Mouse (Mus musculus) granulocyte monocyte progenitor cell, adult 5-6 weeks (primary cell): ENCODE data around the gene Lrguk. TPM values are rescaled to one million over a fixed set of nuclear protein-coding genes. Genes with fewer than 3 reads are reported as not detected.

Source experiments
- ATAC-seq: replicated peaks from 2 replicates; pipeline ENCODE4 v1.8.0; 2016; ENCODE audit warnings: mild to moderate bottlenecking, moderate TSS enrichment, inconsistent platforms; ENCODE audit not compliant: poor library complexity, severe bottlenecking
- total RNA-seq, 2 experiments: library from RNA; stranded (forward) in 1 of 2; stranded (reverse) in 1 of 2; fragments of 200-712, 200-1000 nt in 1 of 2; fragments of >200 nt in 1 of 2; fragmentation: Nextera tagmentation in 1 of 2; gene quantifications; 2 replicates each; pipeline ENCODE4 v1.2.3; 2014 to 2017

Lrguk gene
- total RNA-seq, 2 experiments from 2014 or later = not detected

DNA sequence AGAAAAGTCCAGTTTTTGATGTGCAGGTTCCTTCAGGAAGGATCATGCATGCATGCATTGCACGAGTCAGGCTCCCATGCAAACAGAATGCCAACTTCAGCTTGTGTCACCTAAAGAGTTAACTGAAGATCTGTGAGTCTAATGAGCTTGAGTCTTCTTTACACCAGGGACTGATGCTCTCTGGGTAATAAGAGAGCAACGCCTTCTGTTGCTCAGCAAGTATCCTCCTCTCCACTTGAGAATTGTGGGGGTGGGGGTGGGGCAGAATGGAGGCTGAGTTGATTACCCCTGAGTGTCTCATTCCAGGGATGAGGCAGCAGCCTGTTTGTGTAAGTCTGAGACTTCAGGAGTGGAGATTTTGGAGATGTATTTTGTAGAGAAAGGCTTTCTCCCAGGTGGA, 20.2 kb downstream of the Lrguk start:
- ATAC-seq = no peak

DNA sequence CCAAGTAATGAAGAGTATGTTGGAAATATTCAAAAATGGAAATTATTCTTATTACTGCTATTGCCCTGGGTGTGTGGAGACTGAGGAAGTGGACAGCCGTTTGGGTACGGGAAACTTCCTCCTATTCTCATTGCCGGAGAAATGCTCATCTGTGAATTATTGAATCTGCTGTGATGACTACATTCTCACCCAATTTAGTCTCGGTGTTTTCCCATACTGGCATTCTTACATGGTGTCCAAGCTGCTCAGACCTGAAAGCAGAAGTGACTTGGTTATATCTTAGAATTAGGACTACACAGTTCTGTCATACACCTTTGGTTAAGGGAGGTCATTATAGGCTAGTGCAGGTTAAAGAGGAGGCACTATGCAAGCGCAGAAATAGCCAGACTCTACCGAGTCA, 30.5 kb downstream of the Lrguk start:
- ATAC-seq = no peak

DNA sequence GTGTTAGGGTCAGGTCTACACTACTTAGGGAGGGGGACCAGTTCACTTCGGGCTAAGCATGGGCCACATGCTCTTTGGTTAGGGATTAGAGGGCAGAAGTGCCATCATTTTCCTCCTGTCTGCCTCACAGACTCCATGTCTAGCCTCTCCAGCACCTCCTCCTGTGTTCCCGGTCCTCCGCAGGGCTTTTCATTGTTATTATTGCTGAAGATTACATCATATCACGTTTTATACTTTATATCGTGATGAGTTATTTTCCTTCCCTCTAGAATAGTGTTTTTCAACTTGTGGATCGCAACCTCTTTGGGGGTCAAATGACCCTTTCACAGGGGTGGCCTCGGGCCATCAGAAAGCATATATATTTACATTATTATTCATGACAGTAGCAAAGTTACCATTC, 37.5 kb downstream of the Lrguk start:
- no peak for ATAC-seq

DNA sequence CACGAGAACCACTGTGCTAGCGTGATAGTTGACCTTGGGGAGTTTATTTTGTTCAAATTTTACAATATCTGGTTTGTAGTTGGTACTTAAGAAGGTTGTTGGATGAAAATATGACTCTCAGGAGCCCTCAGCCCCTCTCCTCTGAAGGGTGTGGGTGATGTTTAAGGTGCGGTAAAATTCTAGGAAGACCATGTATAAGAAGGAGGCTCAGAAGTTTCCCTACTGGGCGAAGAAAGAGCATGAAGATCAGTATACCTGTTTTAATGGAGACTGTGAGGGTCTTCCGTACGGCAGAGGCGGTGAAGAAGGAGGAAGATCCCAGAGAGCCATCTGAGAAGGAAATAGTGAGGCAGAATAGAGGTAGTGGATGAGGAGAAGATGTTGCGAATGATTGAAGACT, 38.0 kb downstream of the Lrguk start:
- no peak for ATAC-seq

DNA sequence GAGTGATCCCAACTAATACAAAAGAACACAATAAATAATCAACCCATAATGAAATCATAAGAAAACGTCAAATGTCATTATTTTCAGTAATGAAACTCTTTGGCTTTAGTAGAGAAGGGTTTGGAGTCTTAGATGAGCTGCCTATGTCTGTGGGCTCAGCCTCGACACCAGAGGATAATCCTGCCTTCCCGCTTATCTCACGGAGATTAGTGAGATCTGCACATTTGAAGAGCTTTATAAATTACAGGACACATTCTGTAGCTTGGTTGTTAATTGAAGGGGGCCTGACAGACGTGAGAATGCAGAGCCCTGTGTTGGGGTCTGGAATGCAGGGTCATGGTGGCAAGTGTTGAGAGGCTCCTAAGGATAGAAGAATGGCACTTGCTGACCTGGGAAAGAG, 42.7 kb downstream of the Lrguk start:
- ATAC-seq = no peak

DNA sequence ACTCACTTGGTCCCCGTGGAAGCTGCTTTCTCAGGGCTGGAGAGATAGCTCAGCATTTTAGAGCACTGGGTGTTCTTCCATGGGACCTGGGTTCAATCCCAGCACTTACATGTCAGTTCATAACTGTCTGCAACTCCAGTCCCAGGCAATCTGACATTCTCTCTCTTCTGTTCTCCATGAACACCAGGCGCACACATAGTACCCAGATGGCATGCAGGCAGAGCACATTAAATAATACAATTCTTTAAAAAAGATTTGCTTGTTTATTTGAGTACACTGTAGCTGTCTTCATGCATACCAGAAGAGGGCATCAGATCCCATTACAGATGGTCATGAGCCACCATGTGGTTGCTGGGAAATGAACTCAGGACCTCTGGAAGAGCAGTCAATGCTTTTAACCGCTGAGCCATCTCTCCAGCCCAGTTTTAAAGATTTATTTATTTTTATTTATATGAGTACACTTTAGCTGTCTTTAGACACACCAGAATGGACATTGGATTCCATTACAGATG, 44.7 kb downstream of the Lrguk start:
- ATAC-seq = no peak

DNA sequence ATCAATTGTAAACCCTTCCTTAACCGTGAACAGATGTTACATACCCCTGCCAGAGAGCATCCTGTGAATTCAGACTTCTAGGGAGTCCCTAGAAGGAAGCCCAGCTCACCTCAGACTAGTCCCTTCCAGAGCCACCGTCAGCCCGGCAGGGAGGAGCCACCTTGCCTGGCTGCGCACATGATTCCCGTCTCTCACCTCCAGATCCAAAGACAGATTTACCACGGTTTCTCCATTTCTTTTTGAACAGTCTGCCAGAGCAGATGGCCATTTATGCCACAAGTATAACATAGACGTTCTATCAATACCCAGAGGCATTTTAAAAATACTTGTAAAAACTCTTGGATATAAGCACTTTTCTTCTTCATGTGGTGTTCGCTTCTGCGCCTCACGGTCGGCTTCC, 46.3 kb downstream of the Lrguk start:
- ATAC-seq = no peak

DNA sequence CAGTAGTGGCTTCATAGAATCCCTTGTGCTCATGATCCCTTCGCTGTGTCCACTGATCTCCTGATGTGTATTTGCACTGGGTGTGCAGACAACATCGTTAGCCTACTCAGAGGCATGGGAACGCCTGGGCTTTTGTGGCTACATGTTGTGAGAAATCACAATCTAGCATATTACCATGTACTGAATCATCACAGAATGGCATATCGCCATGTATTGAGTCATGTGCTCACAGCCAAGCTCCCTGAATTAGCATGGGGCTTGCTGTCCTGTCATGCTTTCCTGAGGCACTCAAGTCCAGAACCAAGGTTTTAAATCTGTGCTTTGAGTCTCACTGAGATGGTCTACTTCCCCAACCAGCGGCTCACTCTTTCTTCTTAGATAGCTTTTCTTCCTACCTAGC, 54.2 kb downstream of the Lrguk start:
- no peak for ATAC-seq

DNA sequence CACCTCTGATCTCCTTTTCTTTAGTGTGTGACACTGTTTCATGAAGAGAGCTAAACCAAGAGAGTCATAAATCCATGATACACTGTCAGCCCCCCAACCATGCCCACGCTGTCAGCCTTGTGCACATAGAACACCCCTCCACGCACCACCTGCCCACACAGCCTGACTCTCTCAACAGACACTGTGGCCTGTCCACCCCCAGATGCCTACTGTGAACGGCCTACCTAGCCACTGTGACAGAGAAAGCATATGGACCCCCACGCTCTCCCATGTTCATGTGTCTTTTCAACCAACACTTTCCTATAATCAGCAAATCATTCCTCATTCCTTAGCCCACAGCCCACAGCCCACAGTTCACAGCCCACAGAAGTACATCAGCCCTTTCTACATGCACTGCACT, 58.5 kb downstream of the Lrguk start:
- no peak for ATAC-seq

DNA sequence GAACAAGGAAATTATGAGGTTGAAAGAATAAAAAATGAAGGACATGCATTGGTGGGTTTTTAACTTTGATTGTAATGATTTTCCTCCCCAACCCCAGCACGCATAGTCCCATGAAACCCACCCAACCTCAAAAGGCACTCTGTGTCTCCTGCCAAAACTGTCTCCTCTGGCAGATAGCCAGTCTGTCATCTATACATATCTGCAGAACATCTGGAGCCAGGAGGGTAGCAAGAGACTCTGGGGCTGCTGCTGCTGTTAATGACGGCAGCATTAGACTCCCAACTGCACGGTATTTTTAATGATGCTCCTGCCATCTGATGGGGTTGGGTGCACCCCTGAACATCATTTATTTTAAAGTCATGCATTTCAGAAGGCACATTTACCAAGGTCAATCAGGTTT, 59.7 kb downstream of the Lrguk start:
- ATAC-seq = no peak

DNA sequence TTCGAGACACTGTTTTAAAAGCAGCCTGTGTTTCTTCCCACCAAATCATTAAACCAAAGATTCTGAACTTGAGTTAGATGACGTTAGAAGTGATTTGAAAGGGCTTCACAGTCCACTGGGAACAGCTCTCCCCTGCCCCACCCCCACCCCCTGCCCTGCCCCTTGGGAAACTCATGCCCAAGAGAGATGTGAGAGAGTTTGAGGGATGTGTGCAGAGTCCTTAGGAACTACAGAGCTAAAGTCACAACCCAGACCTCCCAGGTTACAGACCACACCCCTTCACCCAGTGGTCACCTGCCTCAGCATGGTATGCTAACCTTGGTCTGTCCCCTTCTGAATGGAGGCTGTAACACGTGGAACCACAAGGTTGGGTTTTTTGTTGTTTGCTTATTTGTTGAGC, 62.3 kb downstream of the Lrguk start:
- ATAC-seq = no peak

DNA sequence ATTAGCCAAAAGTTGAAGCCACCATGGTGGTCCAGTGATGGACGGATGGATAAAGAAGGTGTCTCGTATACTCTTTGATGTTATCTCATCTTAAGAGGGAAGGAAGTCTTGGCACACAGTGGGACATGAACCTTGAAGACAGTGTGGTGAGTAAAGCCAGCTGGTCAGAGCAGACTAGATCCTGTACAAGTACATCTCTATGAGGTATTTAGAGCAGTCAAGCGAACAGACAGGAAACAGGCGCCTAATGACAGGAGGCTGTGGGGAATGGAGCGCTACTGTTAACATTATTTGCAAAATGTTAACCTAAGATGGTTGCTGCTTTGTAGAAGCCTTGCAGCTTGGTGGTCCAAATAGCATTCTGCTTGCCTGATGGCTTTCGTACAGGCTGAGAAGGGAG, 67.0 kb downstream of the Lrguk start:
- no peak for ATAC-seq

DNA sequence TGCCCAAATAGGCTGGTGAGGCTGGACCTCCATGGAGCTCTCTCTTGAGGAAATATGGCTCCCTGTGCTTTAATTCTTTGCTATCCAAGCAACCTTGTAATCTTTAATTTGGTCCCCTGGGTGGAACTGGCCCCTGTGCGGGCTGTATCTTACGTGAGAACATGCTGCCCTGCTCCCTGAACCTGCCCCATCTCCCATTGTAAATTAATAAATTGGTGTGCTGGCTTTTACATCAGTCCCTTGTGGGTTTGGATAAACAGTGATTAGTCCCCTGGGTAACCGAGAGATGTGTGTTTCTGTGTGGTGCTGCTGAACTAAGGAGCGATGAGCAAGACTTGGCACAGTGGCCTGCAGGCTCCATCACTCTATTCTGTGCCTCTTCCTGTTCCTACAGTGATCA, 67.7 kb downstream of the Lrguk start:
- no peak for ATAC-seq

DNA sequence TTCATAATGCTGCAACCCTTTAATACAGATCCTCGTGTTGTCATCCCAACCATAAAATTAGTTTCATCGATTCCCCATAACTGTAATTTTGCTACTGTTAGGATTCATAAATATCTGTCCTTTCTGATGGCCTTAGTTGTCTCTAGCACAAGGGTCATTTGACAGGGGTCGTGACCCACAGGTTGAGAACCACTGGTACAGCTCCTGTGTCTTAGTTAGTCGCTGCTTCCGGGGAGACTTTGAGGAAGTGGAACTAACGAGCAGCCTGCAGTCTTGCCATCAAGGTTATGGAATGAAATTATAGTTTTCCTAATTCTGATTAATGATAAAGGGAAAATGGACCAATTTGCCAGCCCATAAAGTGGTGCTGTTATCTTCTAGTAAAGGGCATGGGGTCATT, 70.5 kb downstream of the Lrguk start:
- peak; percentile 56; the same call in 1 of the 2 replicates for ATAC-seq

DNA sequence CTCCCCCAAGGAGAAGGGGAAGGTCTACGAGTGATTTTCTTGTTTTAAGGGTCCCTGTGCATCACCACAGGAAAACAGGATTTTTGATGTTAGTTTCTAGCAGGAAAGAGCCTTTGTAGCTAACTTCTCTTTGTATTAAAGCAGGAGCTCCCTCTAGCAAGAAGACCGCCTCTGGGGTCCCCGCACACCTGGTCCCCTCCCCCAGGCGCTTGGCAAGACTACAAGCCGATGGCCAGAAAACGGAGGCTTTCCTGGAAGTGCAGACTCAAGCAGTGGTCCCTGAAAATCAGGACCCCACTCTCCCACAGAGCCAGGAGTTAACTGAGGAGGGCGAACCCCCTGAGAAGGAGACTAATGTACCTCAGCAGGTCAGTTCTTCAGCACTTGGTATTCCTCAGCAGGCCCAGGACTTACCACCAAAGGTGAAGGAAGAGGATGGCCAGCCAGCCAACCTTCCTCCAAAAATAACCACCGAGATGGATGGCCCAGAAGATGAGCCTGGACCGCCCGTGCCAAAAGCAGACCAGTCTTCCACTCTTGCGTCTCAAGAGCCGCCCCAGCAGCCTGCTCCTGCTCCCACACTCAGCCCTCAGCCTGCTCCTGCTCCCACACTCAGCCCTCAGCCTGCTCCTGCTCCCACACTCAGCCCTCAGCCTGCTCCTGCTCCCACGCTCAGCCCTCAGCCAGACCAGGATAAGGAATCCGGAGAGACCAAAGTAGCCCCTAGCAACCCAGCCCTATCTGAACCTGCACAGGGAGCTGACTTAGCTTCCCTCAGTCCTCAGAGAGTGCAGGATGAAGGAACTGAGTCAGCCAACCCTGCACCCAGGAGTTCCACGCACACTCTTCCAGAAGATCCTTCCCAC, 72.5 kb downstream of the Lrguk start:
- no peak for ATAC-seq

DNA sequence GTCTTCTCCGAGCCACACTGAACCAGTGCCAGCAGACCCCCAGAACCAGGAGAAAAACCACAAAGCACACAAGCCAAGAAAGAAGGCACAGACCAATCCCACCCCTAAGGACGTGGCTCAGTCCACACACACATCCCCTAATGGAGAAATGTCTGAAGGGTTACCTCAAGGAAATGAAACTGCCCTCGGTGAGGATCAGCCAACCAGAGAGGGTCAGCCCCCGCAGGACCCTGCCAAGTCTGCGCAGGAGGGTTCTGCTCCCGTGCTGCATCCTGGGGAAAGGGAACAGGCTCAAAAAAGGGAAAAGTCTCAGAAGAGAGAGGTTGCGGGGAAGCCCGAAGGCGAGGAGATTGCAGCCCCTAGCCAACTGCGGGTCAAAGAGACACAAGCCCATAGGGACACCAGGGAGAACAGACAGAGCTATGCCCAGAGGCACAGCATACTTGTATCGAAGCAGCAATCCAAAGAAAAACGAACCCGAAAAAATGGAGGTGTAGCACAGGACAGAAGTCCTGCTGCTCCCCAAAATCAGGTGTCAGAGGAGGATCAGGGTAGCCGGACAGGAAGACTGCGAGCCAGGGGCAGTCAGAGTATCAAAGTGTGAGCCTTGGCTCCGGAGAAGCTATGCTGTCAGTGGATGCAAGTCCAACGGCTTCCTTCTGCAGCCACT, 74.1 kb downstream of the Lrguk start:
- ATAC-seq = peak; percentile 71

DNA sequence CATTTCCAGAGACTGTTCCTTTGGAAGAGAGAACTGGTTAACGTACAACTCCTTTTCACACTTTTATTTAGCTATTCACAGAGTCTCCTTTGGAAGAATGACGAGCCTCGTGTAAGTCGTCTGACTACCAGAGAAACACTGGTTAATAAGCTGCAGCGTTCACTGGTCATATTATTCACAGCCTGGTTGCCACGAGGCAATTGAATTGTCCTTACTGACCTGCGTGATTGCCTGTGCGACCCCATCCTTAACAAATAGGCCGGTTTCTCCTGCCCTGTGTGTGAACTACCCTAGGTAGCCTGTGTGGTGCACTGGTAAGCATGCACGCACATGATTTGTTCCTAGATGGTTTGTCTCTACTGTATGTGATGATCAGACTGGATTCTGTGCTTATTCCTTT, 81.3 kb downstream of the Lrguk start:
- ATAC-seq = no peak

DNA sequence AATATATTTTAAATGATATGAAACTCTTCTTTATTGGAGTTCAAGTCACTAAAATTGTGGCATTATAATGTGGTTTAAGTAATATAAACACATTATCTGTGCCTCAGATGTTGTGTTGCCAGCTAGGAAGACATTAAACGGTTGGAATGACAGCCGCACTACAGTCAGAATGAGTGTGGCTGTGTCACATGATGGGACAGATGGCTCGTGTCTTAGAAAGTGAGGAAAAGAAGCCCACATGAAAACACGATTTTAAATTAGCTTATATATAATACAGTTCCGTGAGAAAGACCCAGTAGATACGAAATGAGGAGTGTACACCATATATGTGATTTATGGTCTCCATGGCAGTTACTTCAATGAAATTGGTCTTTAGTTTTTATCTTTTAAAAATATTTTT, 82.2 kb downstream of the Lrguk start:
- ATAC-seq = no peak

DNA sequence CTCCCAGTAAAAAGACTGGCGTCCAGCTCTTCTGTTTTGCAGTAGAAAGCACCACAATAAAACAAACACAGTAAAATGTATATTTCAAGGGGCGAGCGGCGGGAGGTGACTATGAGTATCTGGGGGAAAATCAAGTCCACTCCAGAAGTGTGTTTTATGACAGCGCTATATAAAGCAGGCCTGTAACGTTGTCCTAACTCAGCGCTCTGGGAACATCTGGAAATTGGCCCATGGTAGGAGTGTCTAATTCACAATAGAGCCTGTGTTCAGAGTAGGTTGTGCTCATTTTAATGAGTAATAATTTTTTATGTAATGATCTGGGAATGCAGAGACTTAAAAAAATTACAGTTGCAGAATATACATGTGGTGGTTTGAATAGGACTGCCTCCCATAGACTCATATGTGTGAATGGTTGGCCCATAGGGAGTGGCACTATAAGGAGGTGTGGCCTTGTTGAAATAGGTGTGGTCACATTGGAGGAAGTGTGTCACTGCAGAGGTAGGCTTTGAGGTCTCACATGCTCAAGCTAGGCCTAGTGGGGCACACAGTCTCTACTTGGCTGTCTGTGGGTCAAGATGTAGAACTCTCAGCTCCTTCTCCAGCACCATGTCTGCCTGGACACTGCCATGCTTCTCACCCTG, 87.7 kb downstream of the Lrguk start:
- no peak for ATAC-seq

DNA sequence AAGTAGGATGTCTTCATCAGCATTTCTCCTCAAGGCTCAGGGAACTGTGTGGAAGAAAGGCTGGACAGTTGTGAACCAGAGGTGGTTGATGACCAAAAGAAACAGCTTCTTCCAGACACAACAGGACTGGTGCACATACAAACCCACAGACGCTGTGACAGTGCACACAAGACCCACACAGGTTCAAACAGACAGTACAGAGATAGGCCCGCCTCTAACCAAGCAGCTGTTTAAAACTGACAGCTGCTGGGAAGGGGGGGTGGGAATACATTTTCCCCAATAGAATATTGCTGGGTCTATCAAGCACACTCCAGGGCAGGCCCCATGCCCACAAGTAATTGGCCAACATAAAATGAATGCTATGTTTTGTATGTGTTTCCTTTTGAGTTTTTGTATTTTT, 95.2 kb downstream of the Lrguk start:
- ATAC-seq = no peak

DNA sequence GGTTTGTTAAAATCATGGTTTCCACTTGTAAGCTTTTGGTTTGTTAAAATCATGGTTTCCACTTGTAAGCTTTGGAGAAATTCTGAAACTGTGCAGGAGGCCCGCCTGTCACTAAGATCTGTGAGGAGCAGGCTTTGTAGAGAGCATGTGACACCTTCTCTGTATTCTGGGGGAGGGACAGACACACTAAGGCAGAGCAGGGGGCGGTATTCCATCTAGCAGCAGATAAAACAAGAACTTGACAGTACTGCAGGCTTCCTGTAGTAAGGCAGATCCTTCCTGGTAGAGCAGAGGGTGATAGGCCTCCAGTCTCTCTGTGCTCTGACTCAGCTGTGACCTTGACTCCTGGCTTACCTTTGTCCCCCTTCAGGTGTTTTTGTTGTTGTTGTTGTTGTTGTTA, 100.0 kb downstream of the Lrguk start:
- peak; percentile 33; the same call in 1 of the 2 replicates for ATAC-seq
